Mouse (Mus musculus) kidney, postnatal 10 days (tissue): ENCODE measurements at regions not wholly inside any gene's neighbourhood (a gene's known extent, or its start where the extent isn't known, plus 50 kb on each side); places are given as distances from the start of the nearest gene placed in this dataset.

ENCODE experiments used
- DNase-seq: peaks from one replicate; pipeline ENCODE4 v3.0.0; 2021; ENCODE audit warnings: mixed read lengths

DNA sequence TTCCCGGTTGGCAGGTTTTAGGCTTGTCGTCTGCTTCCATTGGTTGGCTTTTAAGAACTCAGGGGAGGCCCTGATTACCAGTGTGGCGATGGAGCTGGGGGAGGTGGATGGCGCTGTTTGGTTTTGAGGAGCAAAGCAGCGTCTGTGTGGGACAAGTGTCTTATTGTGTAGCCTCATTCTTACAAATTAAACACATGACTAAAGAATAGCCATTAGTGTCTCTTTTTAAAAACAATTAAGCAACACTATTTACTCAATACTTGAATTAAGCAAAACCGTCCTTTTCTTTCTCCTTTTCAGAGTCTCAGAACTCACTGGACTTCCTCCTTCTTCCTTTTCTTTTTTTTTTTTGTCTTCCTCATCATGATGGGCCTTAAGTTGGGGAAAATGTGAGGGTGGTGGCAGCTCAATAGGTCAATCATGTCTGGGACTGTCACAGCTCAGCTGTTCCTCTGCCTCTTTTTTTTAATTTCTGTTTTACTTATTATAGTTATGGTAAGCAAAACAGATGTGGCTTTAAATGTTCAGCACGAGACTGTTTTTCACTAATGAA lies 89.1 kb downstream of the Kcnrg start:
- no peak for DNase-seq

DNA sequence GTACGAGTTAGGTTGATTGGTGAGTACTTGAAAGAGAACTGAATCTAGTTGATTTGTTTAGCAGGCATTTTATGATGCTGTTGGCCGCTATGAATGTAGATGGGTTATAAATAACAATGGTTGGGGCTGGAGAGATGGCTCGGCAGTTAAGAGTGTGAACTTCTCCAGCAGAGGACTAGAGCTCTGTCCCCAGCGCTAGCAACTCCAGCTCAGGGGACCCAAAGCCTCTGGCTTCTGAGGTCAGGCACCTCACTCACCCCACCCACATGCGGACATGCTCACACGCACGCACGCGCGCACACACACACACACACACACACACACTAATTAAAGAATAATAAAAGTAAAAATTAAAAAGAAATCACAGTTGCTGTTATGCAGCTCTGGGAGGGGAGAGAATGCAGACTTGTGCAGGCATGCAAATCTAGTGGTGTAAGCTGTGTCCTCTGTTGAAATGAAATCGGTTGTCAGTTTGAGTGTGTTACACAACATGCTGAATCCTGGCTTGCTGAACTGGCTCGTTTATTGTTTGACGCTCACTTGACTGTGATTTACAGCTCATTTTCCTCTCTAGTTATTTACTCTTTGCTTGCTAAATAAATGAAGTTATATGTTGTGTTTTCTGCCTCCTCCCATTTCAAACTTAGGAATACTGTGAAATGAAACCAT lies 89.8 kb downstream of the Kcnrg start:
- DNase-seq: no peak

DNA sequence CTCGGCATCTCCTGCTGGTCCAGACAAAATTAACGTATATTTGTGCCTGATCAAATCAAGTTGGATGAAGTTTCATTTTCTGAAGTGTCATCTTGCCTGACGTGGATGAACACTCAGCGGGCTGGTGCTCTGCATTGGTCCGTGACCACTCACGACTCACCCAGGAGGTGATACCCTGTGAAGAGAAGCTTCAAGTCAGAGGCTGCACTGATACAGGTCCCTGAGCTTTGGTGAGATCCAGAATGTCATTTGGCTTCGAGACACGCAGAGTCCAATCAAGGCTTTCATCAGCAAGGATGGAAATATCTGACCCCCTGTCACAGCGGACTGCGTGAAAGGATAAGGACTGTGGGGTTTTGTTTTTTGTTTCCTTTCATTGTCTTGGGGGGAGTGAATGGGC lies 90.4 kb downstream of the Kcnrg start:
- DNase-seq: no peak

DNA sequence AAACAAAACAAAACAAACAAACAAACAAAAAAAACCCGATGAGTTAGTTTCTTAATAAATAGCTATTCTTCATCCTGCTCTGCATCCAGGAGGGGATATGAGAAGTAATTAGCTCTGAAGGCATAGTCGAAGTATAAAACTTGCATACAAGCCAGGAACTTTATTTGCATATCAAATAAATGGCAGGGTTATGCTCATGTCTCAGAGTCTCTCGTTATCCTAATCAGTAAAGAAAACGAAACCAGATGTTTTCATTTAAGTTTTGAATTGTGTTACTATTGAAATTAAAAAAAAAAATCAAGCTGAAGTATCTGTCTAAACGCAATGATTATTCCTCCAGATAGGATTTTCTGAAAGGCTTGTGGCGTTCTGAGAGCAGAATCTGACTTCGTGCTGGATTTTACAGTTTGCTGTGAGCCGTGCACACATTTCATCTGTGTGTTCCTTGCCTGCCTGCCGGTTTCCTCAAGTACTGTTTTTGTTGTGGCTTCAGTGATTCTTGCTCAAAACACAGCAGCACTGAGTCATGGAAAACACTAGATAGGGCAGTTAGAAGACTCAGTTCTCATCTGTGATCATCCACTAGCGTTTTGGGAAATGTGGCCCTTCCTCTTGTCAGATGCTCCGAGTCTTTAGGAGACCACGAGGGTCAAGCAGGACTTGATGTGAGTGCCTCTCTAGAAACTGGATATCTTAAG lies 91.2 kb downstream of the Kcnrg start:
- no peak for DNase-seq

DNA sequence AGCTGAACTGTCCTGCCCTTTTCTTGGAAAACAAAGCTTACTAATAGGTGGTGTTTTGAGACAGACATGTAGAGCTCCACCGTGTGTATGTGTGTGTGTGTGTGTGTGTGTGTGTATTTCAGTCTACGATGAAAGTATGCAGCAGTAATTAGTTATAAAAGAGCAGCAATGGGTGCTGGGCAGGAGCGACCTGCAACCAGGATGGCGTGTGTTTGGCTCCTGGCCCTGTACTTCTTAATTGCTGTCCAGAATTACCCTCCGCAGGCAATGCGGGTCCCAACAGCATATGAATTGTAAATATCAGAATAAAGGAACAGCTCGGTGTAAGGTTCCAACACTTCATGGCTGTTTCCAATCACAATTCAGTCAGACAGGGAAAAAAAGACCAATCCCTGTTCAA lies 92.4 kb downstream of the Kcnrg start:
- no peak for DNase-seq

DNA sequence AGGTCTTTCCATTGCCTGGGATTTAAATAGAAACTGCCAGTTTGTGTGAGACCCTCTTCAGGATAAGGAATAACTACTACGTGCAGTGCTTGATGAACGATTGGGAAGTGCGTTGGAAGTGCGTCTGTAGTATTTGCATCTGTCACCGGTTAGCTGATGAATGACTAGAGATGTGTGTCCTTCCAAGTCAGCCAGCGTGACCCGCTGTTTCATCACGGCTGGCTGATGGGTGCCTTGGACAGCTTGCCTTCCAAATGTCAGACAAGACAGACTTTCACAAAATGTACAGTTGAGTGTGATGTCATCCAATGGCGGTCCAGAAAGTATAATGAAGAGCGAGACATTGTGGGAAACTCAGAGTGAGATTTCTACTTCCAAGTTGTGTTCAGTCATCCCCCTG lies 93.9 kb downstream of the Kcnrg start:
- no peak for DNase-seq

DNA sequence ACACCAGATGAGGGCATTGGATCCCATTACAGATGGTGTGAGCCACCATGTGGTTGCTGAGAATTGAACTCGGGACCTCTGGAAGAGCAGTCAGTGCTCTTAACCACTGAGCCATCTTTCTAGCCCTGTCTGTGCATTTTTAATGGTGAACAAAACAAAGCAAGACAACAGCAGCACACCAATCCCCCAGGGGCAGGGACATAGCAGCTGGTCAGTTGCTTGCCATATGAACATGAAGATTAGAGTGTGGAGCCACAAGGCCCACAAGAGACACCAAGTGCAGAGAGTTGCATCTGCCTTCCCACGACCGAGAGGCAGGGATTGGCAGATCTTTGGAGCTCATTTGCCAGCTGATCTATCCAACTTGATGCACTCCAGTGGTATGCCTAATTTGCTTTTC lies 96.7 kb downstream of the Kcnrg start:
- DNase-seq: no peak

DNA sequence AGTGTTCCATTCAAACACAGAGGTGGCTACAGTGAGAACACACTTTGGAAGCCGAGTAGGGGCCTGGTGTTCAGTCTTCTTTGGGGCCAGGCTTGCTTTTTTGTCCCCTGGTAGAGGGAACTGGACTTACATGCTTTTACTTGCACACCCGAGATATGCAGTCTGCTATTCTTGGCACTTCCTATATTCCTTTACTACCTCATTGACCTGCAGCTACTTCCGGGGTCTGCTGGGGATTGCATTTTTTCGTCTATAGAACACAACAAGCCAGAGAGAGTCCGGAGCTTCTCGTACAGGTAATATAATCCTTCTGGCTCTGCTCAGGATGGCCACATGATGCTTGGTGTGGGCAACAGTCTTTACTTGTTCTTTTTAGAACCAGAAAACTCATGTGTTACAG lies 99.7 kb downstream of the Kcnrg start:
- DNase-seq: no peak

DNA sequence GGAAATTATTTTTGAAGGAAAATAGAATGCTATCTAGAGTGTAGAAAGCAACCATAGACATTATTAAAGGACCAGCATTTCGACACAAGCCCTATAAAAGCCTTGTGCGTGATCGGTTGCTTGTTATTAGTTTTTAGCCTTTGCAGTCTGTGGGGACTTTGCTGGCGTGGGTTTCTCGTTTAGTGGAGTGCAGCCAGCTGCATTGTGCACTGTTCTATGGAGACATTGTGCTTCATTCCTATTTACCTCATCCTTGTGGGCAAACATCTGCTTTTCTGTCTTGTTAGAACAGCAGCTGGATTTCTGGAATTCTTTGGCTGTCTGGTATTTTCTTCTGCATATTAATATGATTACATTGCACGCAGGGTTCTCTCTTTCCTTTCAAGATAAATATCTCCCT lies 101.1 kb downstream of the Kcnrg start:
- DNase-seq: no peak

DNA sequence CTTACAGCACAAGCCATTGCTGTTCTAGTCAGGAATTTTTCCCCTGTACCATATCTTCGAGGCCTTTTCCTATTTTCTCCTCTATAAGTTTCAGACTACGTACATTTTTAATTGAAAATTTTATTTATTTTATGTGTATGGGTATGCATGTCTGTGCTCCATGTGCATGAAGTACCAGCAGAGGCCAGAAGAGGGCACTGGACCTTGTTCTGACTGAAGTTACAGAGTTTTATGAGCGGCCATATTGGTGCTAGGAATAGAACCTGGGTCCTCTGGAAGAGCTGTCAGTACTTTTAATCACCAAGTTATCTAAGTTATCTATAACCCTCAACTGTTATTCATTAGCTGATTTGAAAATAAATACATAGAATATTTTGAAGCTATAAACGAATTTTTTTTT lies 108.5 kb downstream of the Kcnrg start:
- no peak for DNase-seq

DNA sequence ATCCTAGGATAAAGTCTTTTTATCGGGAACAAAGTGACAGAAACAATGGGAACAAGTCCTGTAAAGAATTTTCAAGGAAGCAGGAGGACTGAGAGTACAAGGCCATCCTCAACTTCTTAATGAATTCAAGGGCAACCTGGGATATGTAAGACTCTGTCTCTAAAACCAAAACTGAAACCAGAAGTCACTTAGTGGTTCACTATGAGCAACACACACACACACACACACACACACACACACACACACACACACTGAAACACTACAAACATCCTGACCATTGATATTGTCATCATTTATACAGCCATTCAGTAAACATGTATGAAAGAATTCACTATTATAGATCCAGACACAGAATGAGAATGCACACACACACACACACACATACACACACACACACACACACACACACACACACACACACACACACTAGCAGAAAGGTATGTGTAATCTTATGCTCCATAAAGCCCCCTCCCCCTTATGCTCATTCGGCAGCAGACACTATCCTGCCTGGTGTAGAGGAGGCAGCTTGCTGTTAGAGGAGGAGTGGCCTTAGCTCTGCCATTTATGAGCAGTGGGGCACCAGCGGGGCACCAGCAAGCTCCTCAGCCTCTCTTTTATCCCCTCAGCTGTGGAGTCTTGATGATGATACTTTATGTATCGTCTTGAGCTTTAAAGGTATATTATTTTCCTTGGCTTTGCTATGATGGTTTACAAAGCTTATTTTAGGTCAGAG lies 111.3 kb downstream of the Kcnrg start:
- no peak for DNase-seq

DNA sequence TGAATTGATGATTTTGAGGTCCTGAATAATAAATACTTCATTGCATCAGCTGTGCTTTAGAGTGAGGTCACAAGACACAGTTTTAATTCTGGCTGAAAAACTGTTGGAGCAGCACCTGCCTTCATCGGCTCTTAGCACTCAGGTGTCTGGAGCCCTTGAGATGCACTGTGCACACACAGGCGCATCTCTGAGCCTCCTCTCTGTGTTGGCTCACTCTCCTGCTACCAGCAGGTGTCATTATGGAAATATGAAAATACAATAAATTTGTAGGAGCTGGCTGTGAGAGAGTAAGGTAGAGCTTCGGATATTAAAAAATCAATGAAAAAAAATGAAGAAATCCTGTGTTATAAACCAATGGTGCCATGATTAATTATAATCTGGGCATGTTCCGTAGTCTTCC lies 114.0 kb downstream of the Kcnrg start:
- no peak for DNase-seq

DNA sequence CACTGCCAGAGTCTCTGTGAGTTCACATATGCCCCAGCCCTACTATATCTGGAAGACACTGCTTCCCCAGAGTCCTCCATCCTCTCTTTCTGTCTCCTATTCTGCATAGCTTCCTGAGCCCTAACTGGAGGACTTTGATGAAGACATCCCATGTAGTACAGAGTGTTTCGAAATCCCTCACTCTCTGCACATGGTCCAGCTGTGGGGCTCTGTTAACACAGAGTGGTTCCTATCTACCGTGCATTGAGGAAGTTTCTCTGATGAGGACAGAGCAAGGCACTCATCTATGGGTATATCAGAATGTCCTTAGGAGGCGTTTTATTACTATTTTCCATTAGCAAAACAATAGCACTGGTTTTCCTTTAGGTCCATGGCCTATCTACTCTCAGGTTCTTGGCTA lies 117.7 kb downstream of the Kcnrg start:
- no peak for DNase-seq

DNA sequence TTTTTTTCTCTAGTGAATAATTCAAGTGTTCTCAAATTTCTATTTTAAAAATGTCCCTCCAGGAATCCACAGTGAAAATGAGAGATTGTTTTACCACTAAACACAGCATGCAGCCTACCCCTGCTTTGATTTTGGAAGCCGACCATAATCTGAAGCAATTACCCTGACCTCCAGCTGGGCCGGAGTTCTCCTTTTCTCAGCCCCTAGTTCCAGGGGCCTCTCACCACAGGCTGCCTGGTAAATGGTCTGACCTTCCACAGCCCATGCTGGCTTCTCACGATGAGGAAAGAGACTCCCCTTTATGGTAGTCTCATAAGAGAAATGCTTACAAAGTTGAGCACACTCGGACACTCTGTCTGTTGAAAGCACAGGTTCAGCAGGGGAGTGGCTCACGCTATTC lies 121.3 kb downstream of the Kcnrg start:
- no peak for DNase-seq

DNA sequence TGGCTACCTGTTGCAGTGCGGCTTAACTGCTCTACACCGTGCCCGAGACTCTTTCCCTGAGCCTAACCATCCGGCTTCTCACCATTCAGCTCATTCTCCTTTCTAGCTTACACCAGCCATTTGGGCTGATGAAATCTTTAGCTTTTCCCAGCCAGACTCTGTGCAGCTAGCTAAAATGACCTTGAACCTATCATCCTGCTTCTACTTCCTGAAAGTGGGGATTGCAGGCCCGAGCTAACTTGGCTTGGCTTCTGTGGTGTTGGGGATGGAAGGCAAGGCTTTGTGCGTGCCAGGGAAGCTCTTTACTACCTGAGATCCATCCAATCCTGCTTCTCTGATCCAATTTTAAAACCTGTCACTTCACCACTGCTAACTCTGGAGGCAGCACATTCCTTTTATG lies 128.3 kb downstream of the Kcnrg start:
- no peak for DNase-seq

DNA sequence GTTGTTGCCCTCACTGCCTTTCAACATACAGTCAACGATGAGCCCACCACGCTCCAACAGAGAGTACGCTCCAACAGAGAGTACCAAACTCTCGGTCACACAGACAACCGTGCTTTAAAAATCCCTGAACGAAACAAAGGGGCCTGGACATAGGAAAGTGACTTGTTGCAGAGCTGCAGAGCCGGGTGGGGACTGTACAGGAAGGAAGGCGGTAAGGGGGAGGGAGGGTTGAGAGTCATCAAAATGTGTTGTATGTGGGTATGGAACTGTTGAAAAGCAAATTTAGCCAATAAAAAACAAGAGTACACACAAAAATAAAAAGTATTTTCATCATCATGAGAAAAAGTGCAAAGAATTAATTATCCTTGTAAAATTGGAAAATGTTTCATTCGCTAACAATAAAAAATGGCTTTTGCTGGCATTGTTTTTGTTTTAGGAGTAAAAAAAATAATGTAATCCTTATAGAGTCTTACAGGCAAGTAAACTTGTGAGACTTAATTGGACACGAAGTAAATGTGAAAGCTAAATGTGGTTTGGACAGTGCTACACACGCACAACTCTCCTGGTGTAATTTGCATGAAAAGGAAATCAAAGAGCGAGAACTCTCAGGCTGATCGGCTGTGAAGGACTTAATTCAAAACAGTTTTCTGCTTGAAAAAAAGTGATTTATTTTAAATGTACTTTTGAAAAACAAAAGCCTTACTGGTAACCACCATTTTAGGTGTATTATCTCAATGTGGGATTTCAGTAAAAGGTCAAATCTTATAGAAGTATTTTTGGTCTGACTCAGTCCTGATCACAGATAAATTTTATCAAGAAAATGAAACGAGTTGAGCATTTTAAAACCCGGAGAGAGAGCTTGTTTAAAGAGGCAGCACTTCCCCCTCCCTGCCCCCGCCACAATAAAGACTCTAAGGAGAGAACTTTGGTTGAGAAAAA lies 129.4 kb downstream of the Kcnrg start:
- peak; percentile 35 for DNase-seq

DNA sequence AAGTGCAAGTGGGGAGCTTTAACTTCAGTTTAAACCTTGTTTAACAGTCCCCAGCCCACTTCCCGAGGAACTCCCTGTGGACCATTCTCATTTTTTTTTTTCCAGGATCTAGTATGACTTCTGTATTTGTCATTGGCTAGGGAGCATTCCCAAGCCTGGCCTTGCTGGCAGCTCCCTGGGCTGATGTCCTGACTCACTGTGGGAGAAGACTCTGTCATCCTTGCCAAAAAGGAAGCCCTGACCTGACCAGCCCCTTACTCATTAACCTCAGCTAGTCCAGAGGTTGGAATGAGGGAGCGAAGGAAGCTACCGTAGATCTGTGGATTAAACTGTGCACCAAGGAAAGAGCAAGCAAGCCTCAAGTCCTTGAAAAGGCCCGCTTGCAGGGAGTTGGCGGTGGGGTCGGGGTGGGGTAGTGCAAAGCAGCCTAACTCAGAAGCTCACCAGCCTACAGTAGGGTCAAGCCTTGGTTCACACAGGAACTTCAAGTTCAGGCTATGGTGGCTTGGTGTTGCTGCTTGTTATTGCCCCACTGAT lies 130.3 kb downstream of the Kcnrg start:
- peak; percentile 46 for DNase-seq

DNA sequence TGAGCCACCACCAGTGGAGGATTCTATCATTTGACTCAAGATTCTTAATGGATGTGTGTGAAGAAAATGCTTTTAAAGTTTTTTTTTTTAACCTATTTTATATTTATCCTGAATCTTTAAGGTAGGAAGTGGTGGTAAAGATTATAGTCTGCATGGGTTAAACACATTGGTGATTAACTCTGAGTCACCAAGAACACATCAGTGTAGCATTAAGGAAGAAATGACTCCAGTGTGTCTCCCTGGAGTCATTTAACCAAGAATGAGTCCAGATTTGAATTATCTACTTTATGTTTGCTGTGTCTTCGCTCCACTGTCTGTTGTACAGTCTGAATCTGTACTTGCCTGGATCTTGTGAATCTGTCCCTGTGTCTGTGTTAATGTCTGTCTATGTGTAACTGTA lies 132.2 kb downstream of the Kcnrg start:
- no peak for DNase-seq

DNA sequence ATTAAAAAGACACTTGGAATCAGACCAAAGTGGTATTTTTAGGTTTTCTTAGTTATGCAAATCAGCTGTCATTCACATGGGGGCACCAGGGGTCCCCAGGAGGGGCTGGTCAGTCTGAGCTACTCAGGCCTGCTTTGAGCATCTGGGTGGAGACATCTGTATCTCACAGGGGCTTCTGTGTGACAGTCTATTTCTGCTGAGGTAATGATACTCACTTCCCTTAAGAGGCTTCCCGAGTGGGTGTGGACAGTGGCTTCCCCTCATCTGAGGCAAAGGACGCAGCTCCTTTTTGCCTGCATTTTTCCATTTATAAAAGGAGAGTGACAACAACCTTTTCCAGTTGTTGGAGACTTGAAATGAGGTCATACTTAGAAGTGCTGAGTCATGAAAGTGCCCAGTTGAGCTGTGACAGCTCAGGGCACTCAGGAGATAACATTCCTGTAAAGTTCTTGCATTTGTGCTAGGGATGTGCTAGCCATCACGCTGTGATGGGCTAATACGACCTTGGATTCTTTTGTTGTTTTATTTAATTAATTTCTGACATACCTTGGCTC lies 136.7 kb downstream of the Kcnrg start:
- DNase-seq: no peak

DNA sequence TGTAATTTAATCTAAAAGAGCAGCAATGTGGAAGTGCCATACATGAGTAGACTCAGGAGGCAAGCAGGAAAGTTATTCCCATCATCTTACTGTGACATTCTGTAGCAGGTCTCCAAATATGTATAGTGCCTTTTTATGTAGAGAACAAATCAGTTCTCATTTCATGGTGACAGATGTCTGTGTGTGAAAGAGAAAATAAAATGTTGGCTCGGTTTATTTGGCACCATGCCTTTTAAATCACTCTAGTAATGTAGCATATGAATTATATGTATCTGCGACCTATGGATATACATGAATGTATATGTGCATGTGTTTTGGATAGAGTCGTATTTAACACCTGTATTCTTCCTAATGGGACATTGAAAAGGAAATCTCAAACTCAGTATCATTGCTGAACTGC lies 146.2 kb downstream of the Kcnrg start:
- DNase-seq: no peak

DNA sequence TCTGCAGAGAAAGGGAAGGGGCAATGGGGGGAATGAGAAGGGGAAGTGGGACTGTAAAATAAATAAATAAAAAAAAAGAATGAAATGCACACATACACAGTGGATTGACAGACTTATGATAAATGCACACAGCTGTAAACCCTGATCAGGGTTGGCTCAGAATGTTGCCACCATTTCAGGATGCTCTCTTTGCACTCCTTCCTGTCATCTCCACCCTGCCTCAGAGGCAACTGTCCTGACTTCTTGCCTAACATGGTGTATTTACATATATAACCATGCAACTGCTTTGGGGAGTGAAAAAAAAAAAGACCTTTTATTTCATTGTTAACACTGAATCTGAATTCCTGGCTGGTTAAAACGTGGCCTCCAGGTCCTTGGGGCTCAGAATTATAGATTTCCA lies 149.4 kb downstream of the Kcnrg start:
- no peak for DNase-seq
